Mouse (Mus musculus) right cerebral cortex, postnatal 25 days (tissue): ENCODE measurements at regions not wholly inside any gene's neighbourhood (a gene's known extent, or its start where the extent isn't known, plus 50 kb on each side); places are given as distances from the start of the nearest gene placed in this dataset.
A peak's percentile ranks its signal among the peaks of the same experiment; 100 is the strongest.
"Not testable (repeated sequence)": the region's sequence is repeated elsewhere in the genome, so short reads cannot be mapped to it uniquely, and the experiment has no call there.

Experiments
- DNase-seq: peaks from one replicate; pipeline ENCODE4 v3.0.0; 2022

- no peak for DNase-seq
Measured at GRCm38 (mm10) chr6:5663433-5664175, 61.8 kb upstream of the Dync1i1 start.

GRCm38 (mm10) chr6:5645150-5645732 lies 80.2 kb upstream of the Dync1i1 start:
- peak; percentile 74 for DNase-seq

- DNase-seq: no peak
Measured at GRCm38 (mm10) chr6:5634222-5634621, 91.2 kb upstream of the Dync1i1 start.

- peak; percentile 26 for DNase-seq
Measured at GRCm38 (mm10) chr6:5633036-5633708, 92.3 kb upstream of the Dync1i1 start.

- DNase-seq: no peak
Measured at GRCm38 (mm10) chr6:5624085-5624484, 101.4 kb upstream of the Dync1i1 start.

- no peak for DNase-seq
Measured at GRCm38 (mm10) chr6:5621582-5621981, 103.9 kb upstream of the Dync1i1 start.

- no peak for DNase-seq
Measured at GRCm38 (mm10) chr6:5594011-5594410, 97.9 kb upstream of the Pdk4 start.

GRCm38 (mm10) chr6:5589635-5590034 lies 93.5 kb upstream of the Pdk4 start:
- DNase-seq: peak; percentile 19

GRCm38 (mm10) chr6:5582923-5583525 lies 86.9 kb upstream of the Pdk4 start:
- DNase-seq: no peak

GRCm38 (mm10) chr6:5576891-5577290 lies 80.8 kb upstream of the Pdk4 start:
- DNase-seq: not testable (repeated sequence)

GRCm38 (mm10) chr6:5566582-5566981 lies 70.5 kb upstream of the Pdk4 start:
- no peak for DNase-seq

- DNase-seq: no peak
Measured at GRCm38 (mm10) chr6:5565049-5565448, 68.9 kb upstream of the Pdk4 start.

GRCm38 (mm10) chr6:5553703-5554394 lies 57.7 kb upstream of the Pdk4 start:
- DNase-seq: no peak

- no peak for DNase-seq
Measured at GRCm38 (mm10) chr6:5550067-5550466, 54.0 kb upstream of the Pdk4 start.
